In genomic region chr6:106181596-106181995, GRCm38 (mm10) we compare ENCODE assay signal across 20 mouse cellular contexts.
"Had no signal": no experiment of that assay in that cellular context is flagged by ENCODE, and none has a peak within 500 bp of the region (broad histone marks: within the 10 kb centered on the region; RNA-seq: fewer than 3 reads in every experiment).

No protein-coding gene starts in this region.

- H3K9me3 ChIP-seq: kidney, embryonic 15.5 days; liver, embryonic 13.5 days; neural tube, embryonic 12.5 days; neural tube, embryonic 15.5 days; stomach, embryonic 15.5 days had no signal

- H3K27ac ChIP-seq: kidney, embryonic 15.5 days; left cerebral cortex, adult 2 months; liver, embryonic 13.5 days; neural tube, embryonic 12.5 days; neural tube, embryonic 15.5 days; stomach, embryonic 15.5 days had no signal

- H3K27me3 ChIP-seq: kidney, embryonic 15.5 days; liver, embryonic 13.5 days; neural tube, embryonic 12.5 days; neural tube, embryonic 15.5 days; stomach, embryonic 15.5 days had no signal

- DNase-seq: kidney, adult 11 months; kidney, adult 8-10 months; kidney, postnatal 10 days; kidney, postnatal 36 days; layer of hippocampus, postnatal 36 days; liver, embryonic 13.5 days; lung, adult 2 months; lung, postnatal 14 days; lung, postnatal 4 days; retina, postnatal 1 day; right cerebral cortex, postnatal 25 days; spleen, adult 18-20 months; thymus, adult 2 months; thymus, postnatal 14 days; thymus, postnatal 4 days had no signal

- H3K4me2 ChIP-seq: kidney, embryonic 15.5 days; liver, embryonic 13.5 days; neural tube, embryonic 12.5 days; neural tube, embryonic 15.5 days; stomach, embryonic 15.5 days had no signal

- H3K4me1 ChIP-seq: kidney, embryonic 15.5 days; liver, embryonic 13.5 days; neural tube, embryonic 12.5 days; neural tube, embryonic 15.5 days; stomach, embryonic 15.5 days had no signal

- H3K36me3 ChIP-seq: kidney, embryonic 15.5 days; liver, embryonic 13.5 days; neural tube, embryonic 12.5 days; neural tube, embryonic 15.5 days; stomach, embryonic 15.5 days had no signal

- H3K4me3 ChIP-seq: kidney, embryonic 15.5 days; left cerebral cortex, adult 2 months; liver, embryonic 13.5 days; neural tube, embryonic 12.5 days; neural tube, embryonic 15.5 days; stomach, embryonic 15.5 days had no signal

- H3K9ac ChIP-seq: kidney, embryonic 15.5 days; liver, embryonic 13.5 days; neural tube, embryonic 12.5 days; neural tube, embryonic 15.5 days; stomach, embryonic 15.5 days had no signal
